Mouse (Mus musculus) urinary bladder, postnatal 4 days (tissue): ENCODE data around the gene Cyb5r1.

Source experiments
- DNase-seq, 2 experiments: peaks; one replicate each; pipeline ENCODE4 v3.0.0; 2021 to 2022; ENCODE audit warnings: low spot score in 2 of 2

Cyb5r1 gene

DNA sequence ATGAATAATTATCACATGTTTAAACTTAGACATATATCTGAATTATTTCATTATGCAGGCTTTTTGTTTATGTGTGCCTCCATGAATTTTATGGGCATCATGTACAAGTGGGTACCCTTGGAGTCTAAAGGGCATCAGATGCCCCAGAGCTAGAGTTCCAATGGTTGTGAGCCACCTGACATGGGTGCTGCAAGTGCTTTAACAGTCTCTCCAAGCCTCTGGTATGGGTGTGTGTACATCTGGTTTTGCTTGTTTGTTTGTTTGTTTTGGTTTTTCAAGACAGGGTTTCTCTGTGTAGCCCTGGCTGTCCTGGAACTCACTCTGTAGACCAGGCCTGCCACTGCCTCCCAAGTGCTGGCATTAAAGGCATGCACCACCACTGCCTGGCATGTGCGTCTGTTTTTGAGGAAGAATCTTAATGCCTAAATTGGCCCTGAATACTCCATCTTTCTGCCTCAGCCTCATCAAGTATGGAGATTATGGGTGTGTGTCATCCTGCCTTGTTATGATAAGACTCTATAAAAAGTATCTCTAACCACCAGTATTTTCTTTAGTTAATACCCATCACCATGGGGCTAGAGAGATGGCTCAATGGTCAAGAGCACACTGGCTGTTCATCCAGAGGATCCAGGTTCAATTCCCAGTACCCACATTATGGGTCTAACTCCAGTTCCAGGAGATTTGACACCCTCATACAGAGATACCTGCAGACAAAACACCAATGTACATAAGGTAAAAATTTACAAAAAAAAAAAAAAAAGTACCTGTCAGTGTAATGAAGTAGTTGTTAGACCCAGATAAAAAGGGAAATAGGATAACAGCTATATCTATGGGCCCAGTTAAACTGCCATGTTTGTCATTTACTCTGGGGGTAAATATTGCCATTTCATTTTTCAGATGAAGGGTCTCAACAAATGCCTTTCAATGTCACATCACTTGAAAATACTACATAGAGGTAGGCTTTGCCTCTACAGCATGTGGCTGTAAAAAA is 55.2 kb downstream of the Cyb5r1 start:
- DNase-seq: no peak
